Mouse (Mus musculus): ENCODE data around the gene Atp13a3.

GRCm38 (mm10) chr16:30386911-30387439 lies 18.8 kb downstream of the Atp13a3 start:
- TF ChIP-seq CTCF (IDR thresholded peaks at IDR 0.05; ENCODE audit: control insufficient read depth, insufficient read depth, insufficient replicate concordance, low read depth, low read length) (no peak), POLR2A (IDR thresholded peaks at IDR 0.05; ENCODE audit: control insufficient read depth, low read depth, low read length) (no peak)
